Mouse (Mus musculus): ENCODE data around the gene Mboat2. TPM values are rescaled to one million over a fixed set of nuclear protein-coding genes. Genes with fewer than 3 reads are reported as not detected.

The Mboat2 gene
- polyA plus RNA-seq, 1 experiment from 2014 or later, result 46.6 TPM

- no peaks in the 10 kb centered on the region for H3K9me3 ChIP-seq
- H3K36me3 ChIP-seq (replicated peaks), result peaks cover 22% of the 10 kb centered on the region
- H3K4me1 ChIP-seq, result peaks cover 16% of the 10 kb centered on the region
- no peak overlapping the region for H3K4me3 ChIP-seq
- DNase-seq (ENCODE audit: extremely low spot score, low spot score), result no peak
- 88% methylated on average over 4 of the region's 4 CpGs for WGBS
- H3K27me3 ChIP-seq (ENCODE audit: poor library complexity, severe bottlenecking), result no peaks in the 10 kb centered on the region
- no peak overlapping the region for H3K27ac ChIP-seq
Measured at GRCm38 (mm10) chr12:24924003-24924402, 93.3 kb downstream of the Mboat2 start.

GRCm38 (mm10) chr12:24925276-24925675, 94.6 kb downstream of the Mboat2 start:
- 86% methylated on average over 5 of the region's 5 CpGs for WGBS
- Histone ChIP-seq H3K36me3 (replicated peaks) (peaks cover 22% of the 10 kb centered on the region), H3K4me3 (no peak overlapping the region), H3K4me1 (peaks cover 16% of the 10 kb centered on the region), H3K27me3 (ENCODE audit: poor library complexity, severe bottlenecking) (no peaks in the 10 kb centered on the region), H3K27ac (no peak overlapping the region), H3K9me3 (no peaks in the 10 kb centered on the region)
- DNase-seq (ENCODE audit: extremely low spot score, low spot score), result no peak

GRCm38 (mm10) chr12:24925684-24926083, 95.0 kb downstream of the Mboat2 start:
- no peak for DNase-seq (ENCODE audit: extremely low spot score, low spot score)
- H3K27ac ChIP-seq, result no peak overlapping the region
- no peaks in the 10 kb centered on the region for H3K9me3 ChIP-seq
- H3K4me3 ChIP-seq, result no peak overlapping the region
- peaks cover 16% of the 10 kb centered on the region for H3K4me1 ChIP-seq
- 49% methylated on average over 4 of the region's 4 CpGs for WGBS
- H3K36me3 ChIP-seq (replicated peaks), result peaks cover 22% of the 10 kb centered on the region
- H3K27me3 ChIP-seq (ENCODE audit: poor library complexity, severe bottlenecking), result no peaks in the 10 kb centered on the region

- Histone ChIP-seq H3K36me3 (replicated peaks) (peaks cover 26% of the 10 kb centered on the region), H3K27me3 (ENCODE audit: poor library complexity, severe bottlenecking) (no peaks in the 10 kb centered on the region), H3K4me1 (peaks cover 25% of the 10 kb centered on the region), H3K4me3 (no peak overlapping the region), H3K9me3 (no peaks in the 10 kb centered on the region), H3K27ac (0 out of 2 replicates have a peak overlapping the region, but pooled peaks have one; percentile 25)
- WGBS, result 83% methylated on average over 18 of the region's 18 CpGs
- DNase-seq (ENCODE audit: extremely low spot score, low spot score), result no peak
Measured at GRCm38 (mm10) chr12:24928051-24928748, 97.5 kb downstream of the Mboat2 start.

- Histone ChIP-seq H3K9me3 (no peaks in the 10 kb centered on the region), H3K36me3 (replicated peaks) (peaks cover 26% of the 10 kb centered on the region), H3K4me3 (no peak overlapping the region), H3K4me1 (peaks cover 32% of the 10 kb centered on the region), H3K27ac (no peak overlapping the region), H3K27me3 (ENCODE audit: poor library complexity, severe bottlenecking) (no peaks in the 10 kb centered on the region)
- WGBS, result 92% methylated on average over 7 of the region's 7 CpGs
- no peak for DNase-seq (ENCODE audit: extremely low spot score, low spot score)
Measured at GRCm38 (mm10) chr12:24929043-24929442, 98.4 kb downstream of the Mboat2 start.

- H3K36me3 ChIP-seq (replicated peaks), result peaks cover 26% of the 10 kb centered on the region
- peaks cover 26% of the 10 kb centered on the region for H3K4me1 ChIP-seq
- no peak for DNase-seq (ENCODE audit: extremely low spot score, low spot score)
- H3K4me3 ChIP-seq, result no peak overlapping the region
- no peak overlapping the region for H3K27ac ChIP-seq
- 83% methylated on average over 3 of the region's 3 CpGs for WGBS
- no peaks in the 10 kb centered on the region for H3K27me3 ChIP-seq (ENCODE audit: poor library complexity, severe bottlenecking)
- H3K9me3 ChIP-seq, result no peaks in the 10 kb centered on the region
Measured at GRCm38 (mm10) chr12:24930760-24931159, 100.1 kb downstream of the Mboat2 start.

GRCm38 (mm10) chr12:24932120-24932519, 101.4 kb downstream of the Mboat2 start:
- peaks cover 23% of the 10 kb centered on the region for H3K4me1 ChIP-seq
- no peak for DNase-seq (ENCODE audit: extremely low spot score, low spot score)
- H3K27ac ChIP-seq, result no peak overlapping the region
- H3K9me3 ChIP-seq, result no peaks in the 10 kb centered on the region
- WGBS, result 67% methylated on average over 6 of the region's 6 CpGs
- no peak overlapping the region for H3K4me3 ChIP-seq
- peaks cover 29% of the 10 kb centered on the region for H3K36me3 ChIP-seq (replicated peaks)
- no peaks in the 10 kb centered on the region for H3K27me3 ChIP-seq (ENCODE audit: poor library complexity, severe bottlenecking)

- WGBS, result 91% methylated on average over 1 of the region's 1 CpGs
- no peak for DNase-seq (ENCODE audit: extremely low spot score, low spot score)
- H3K27ac ChIP-seq, result no peak overlapping the region
Measured at GRCm38 (mm10) chr12:24933206-24933775, 102.6 kb downstream of the Mboat2 start.

GRCm38 (mm10) chr12:24933996-24934395, 103.3 kb downstream of the Mboat2 start:
- H3K4me3 ChIP-seq, result no peak overlapping the region
- H3K27ac ChIP-seq, result peak overlapping the region; percentile 41; the same call in 1 of the 2 replicates
- H3K4me1 ChIP-seq, result peaks cover 15% of the 10 kb centered on the region
- 87% methylated on average over 3 of the region's 3 CpGs for WGBS
- peaks cover 14% of the 10 kb centered on the region for H3K36me3 ChIP-seq (replicated peaks)
- H3K9me3 ChIP-seq, result no peaks in the 10 kb centered on the region
- no peaks in the 10 kb centered on the region for H3K27me3 ChIP-seq (ENCODE audit: poor library complexity, severe bottlenecking)
- DNase-seq (ENCODE audit: extremely low spot score, low spot score), result no peak

More at GRCm38 (mm10) chr12:24933206-24933775, 102.6 kb downstream of the Mboat2 start:
- Histone ChIP-seq H3K36me3 (replicated peaks) (peaks cover 21% of the 10 kb centered on the region), H3K27me3 (ENCODE audit: poor library complexity, severe bottlenecking) (no peaks in the 10 kb centered on the region), H3K9me3 (no peaks in the 10 kb centered on the region), H3K4me1 (peaks cover 20% of the 10 kb centered on the region), H3K4me3 (no peak overlapping the region)

GRCm38 (mm10) chr12:24936281-24936680, 105.6 kb downstream of the Mboat2 start:
- H3K4me3 ChIP-seq, result no peak overlapping the region
- no peak overlapping the region for H3K27ac ChIP-seq
- DNase-seq (ENCODE audit: extremely low spot score, low spot score), result no peak
- H3K4me1 ChIP-seq, result peaks cover 15% of the 10 kb centered on the region
- 63% methylated on average over 1 of the region's 1 CpGs for WGBS
- no peaks in the 10 kb centered on the region for H3K9me3 ChIP-seq
- H3K36me3 ChIP-seq (replicated peaks), result peaks cover 33% of the 10 kb centered on the region
- no peaks in the 10 kb centered on the region for H3K27me3 ChIP-seq (ENCODE audit: poor library complexity, severe bottlenecking)

- H3K36me3 ChIP-seq (replicated peaks), result peaks cover 56% of the 10 kb centered on the region
- H3K4me3 ChIP-seq, result no peak overlapping the region
- WGBS, result 91% methylated on average over 8 of the region's 8 CpGs
- H3K4me1 ChIP-seq, result no peaks in the 10 kb centered on the region
- no peak overlapping the region for H3K27ac ChIP-seq
- no peak for DNase-seq (ENCODE audit: extremely low spot score, low spot score)
- H3K9me3 ChIP-seq, result no peaks in the 10 kb centered on the region
- H3K27me3 ChIP-seq (ENCODE audit: poor library complexity, severe bottlenecking), result no peaks in the 10 kb centered on the region
Measured at GRCm38 (mm10) chr12:24939372-24939771, 108.7 kb downstream of the Mboat2 start.

GRCm38 (mm10) chr12:24942619-24943287, 112.1 kb downstream of the Mboat2 start:
- Histone ChIP-seq H3K36me3 (replicated peaks) (peaks cover 73% of the 10 kb centered on the region), H3K27me3 (ENCODE audit: poor library complexity, severe bottlenecking) (no peaks in the 10 kb centered on the region)
- WGBS, result 89% methylated on average over 9 of the region's 9 CpGs

GRCm38 (mm10) chr12:24943427-24943826, 112.7 kb downstream of the Mboat2 start:
- Histone ChIP-seq H3K27ac (no peak overlapping the region), H3K9me3 (no peaks in the 10 kb centered on the region), H3K4me1 (no peaks in the 10 kb centered on the region), H3K36me3 (replicated peaks) (peaks cover 75% of the 10 kb centered on the region), H3K27me3 (ENCODE audit: poor library complexity, severe bottlenecking) (no peaks in the 10 kb centered on the region), H3K4me3 (no peak overlapping the region)
- no peak for DNase-seq (ENCODE audit: extremely low spot score, low spot score)
- WGBS, result 92% methylated on average over 4 of the region's 4 CpGs

More at GRCm38 (mm10) chr12:24942619-24943287, 112.1 kb downstream of the Mboat2 start:
- Histone ChIP-seq H3K27ac (no peak overlapping the region), H3K4me1 (no peaks in the 10 kb centered on the region), H3K4me3 (no peak overlapping the region), H3K9me3 (no peaks in the 10 kb centered on the region)
- DNase-seq (ENCODE audit: extremely low spot score, low spot score), result no peak
